Mouse (Mus musculus) myocyte (in vitro differentiated cells): Measurements from ENCODE around the gene Ptprcap.
A peak's percentile ranks its signal among the peaks of the same experiment; 100 is the strongest.

Source experiments
- POLR2A ChIP-seq: IDR thresholded peaks from one replicate; pipeline ENCODE4 v1.6.1; 2011; ENCODE audit warnings: low read depth, mild to moderate bottlenecking, control low read depth, moderate library complexity; ENCODE audit not compliant: insufficient read length
- TCF12 ChIP-seq: IDR thresholded peaks from one replicate; pipeline ENCODE4 v1.6.1; 2011; ENCODE audit warnings: mild to moderate bottlenecking, control low read depth; ENCODE audit not compliant: poor library complexity, insufficient read depth, severe bottlenecking
- TCF3 ChIP-seq: IDR thresholded peaks from one replicate; pipeline ENCODE4 v1.6.1; 2011; ENCODE audit warnings: low read depth, control low read depth; ENCODE audit not compliant: insufficient read length
- USF1 ChIP-seq: IDR thresholded peaks from one replicate; pipeline ENCODE4 v1.6.1; 2011; ENCODE audit warnings: low read depth, mild to moderate bottlenecking, control low read depth, moderate library complexity

- TF ChIP-seq POLR2A (peak; percentile 71), TCF3 (no peak), TCF12 (no peak), USF1 (peak; percentile 95)
Observed at GRCm38 (mm10) chr19:4125741-4126696, 27.4 kb upstream of the Ptprcap start, which contains the start of gene Aip.
